Mouse (Mus musculus) kidney, postnatal 0 days (tissue): ENCODE data around the gene Fam186b. TPM values are rescaled to one million over a fixed set of nuclear protein-coding genes. Genes with fewer than 3 reads are reported as not detected.

Experiments
- ATAC-seq: fragments of 200-750 bp; cut with Nextera tagmentation; replicated peaks from 2 replicates; pipeline ENCODE4 v1.8.0; 2017; ENCODE audit warnings: low read depth, moderate number of reproducible peaks, moderate TSS enrichment, moderate library complexity; ENCODE audit not compliant: low FRiP score
- DNase-seq: peaks from one replicate; pipeline ENCODE4 v3.0.0-alpha.2; 2016; ENCODE audit warnings: low spot score
- H3K27ac ChIP-seq: fragments of 300-500 bp; sonication (generic); 2 replicates; pipeline ENCODE4 v1.5.1; 2014; ENCODE audit warnings: mild to moderate bottlenecking
- H3K27me3 ChIP-seq: fragments of 300-500 bp; sonication (generic); 2 replicates; pipeline ENCODE4 v1.6.1; 2014; ENCODE audit warnings: low read length, mixed read lengths; ENCODE audit not compliant: insufficient read depth
- H3K36me3 ChIP-seq: fragments of 300-500 bp; sonication (generic); 2 replicates; pipeline ENCODE4 v1.6.1; 2014; ENCODE audit warnings: low read length, mixed read lengths; ENCODE audit not compliant: insufficient read depth
- H3K4me1 ChIP-seq: fragments of 300-500 bp; sonication (generic); replicated peaks from 2 replicates; pipeline ENCODE4 v1.6.1; 2014; ENCODE audit warnings: antibody characterized with exemption, low read length, mixed read lengths; ENCODE audit not compliant: insufficient read depth
- H3K4me2 ChIP-seq: fragments of 300-500 bp; sonication (generic); 2 replicates; pipeline ENCODE4 v1.6.1; 2014; ENCODE audit warnings: mild to moderate bottlenecking, low read length, moderate library complexity, mixed read lengths
- H3K4me3 ChIP-seq: fragments of 300-500 bp; sonication (generic); replicated peaks from 2 replicates; pipeline ENCODE4 v1.5.1; 2014; ENCODE audit warnings: low read depth, low read length
- H3K9ac ChIP-seq: fragments of 300-500 bp; sonication (generic); 2 replicates; pipeline ENCODE4 v1.6.1; 2014; ENCODE audit warnings: low read depth, low read length
- H3K9me3 ChIP-seq: fragments of 300-500 bp; sonication (generic); replicated peaks from 2 replicates; pipeline ENCODE4 v1.6.1; 2016; ENCODE audit warnings: low read length, inconsistent platforms, mixed read lengths
- CTCF ChIP-seq: IDR thresholded peaks from 2 replicates; pipeline ENCODE4 v1.5.1; 2016; ENCODE audit warnings: antibody characterized with exemption, low read depth, mild to moderate bottlenecking, moderate library complexity
- WGBS: fragments of 180-500 bp; shearing (Covaris S2); extraction: QIAGEN DNeasy Blood & Tissue Kit; methylation state at CpG from one replicate; pipeline ENCODE4 v1.1.7; 2014; 5-methylcytosine and 5-hydroxymethylcytosine counted together
- polyA plus RNA-seq: library from polyadenylated mRNA; unstranded; fragments of >200 nt; fragmentation: Nextera tagmentation; extraction: Ambion mirVana; gene quantifications from 2 replicates; pipeline ENCODE4 v1.2.1, GENCODE M21; 2015

The Fam186b gene
- polyA plus RNA-seq, 1 experiment from 2014 or later = 0.47 TPM

DNA sequence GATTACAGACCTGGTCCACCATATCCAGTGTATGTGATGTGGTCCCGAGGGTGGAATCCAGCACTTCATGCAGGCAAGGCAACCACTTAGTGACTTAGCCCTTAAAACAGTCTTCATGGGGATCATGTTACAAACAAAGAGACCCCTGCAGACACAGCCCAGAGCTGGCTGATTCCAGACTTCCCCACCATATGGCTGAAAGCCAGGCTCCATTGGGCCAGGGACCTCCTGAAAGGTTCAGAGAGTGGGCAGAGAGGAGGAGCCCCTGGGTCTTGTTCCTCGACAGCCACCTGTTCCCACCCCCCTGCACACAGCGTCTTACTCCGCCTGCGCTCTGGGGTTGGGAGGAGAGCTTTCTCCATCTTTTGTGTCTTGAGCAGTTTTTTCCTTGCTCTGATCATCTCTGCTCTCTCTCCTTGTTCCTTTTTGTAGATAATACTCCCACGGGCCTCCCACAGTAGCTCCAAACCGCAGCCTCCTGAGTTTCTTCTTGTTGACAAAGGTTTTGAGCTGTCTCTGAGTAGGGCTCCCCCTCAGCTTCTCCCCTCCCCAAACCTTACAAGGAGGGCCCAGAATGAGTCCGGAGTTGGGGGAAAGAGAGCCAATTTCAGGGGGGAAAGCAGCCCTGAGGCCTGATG, 74.3 kb downstream of the Fam186b start:
- Histone ChIP-seq H3K27ac (no peak overlapping the region), H3K9me3 (no peaks in the 10 kb centered on the region), H3K9ac (no peak overlapping the region), H3K4me3 (no peak overlapping the region), H3K4me2 (no peak overlapping the region), H3K4me1 (peaks cover 23% of the 10 kb centered on the region; the same call in 1 of the 2 replicates), H3K27me3 (peaks cover 52% of the 10 kb centered on the region), H3K36me3 (no peaks in the 10 kb centered on the region)
- DNase-seq = no peak
- TF ChIP-seq CTCF = no peak
- WGBS = 10% methylated on average over 8 of the region's 8 CpGs
- no peak for ATAC-seq

Other genes with a start within 250 kb of the Fam186b start
- 0.26 and 0.82 TPM in 2 replicates for gene Prph, start 240.7 kb downstream of the Fam186b start, polyA plus RNA-seq
- 11.4 and 11.5 TPM in 2 replicates for gene Troap, start 221.3 kb downstream of the Fam186b start, polyA plus RNA-seq
- 1.3 TPM in 2 replicates for gene C1ql4, start 208.1 kb downstream of the Fam186b start, polyA plus RNA-seq
- gene Dnajc22, start 202.7 kb downstream of the Fam186b start, polyA plus RNA-seq = 8.8 TPM in 2 replicates
- 33.5 and 34.6 TPM in 2 replicates for gene Spats2, start 170.0 kb downstream of the Fam186b start, polyA plus RNA-seq
- 0.32 and 0.55 TPM in 2 replicates for gene Kcnh3, start 71.0 kb downstream of the Fam186b start, polyA plus RNA-seq
- 135 and 138 TPM in 2 replicates for gene Mcrs1, start 43.9 kb downstream of the Fam186b start, polyA plus RNA-seq
- 38.3 and 42.7 TPM in 2 replicates for gene Prpf40b, start 801 bp downstream of the Fam186b start, polyA plus RNA-seq
- 31.6 and 33.4 TPM in 2 replicates for gene Fmnl3, start 74.6 kb upstream of the Fam186b start, polyA plus RNA-seq
- gene Tmbim6, start 97.0 kb upstream of the Fam186b start, polyA plus RNA-seq = 774 and 842 TPM in 2 replicates
- 6.5 and 8.0 TPM in 2 replicates for gene Nckap5l, start 161.9 kb upstream of the Fam186b start, polyA plus RNA-seq
- gene Bcdin3d, start 178.8 kb upstream of the Fam186b start, polyA plus RNA-seq = 16.1 and 16.3 TPM in 2 replicates
- gene Faim2, start 232.3 kb upstream of the Fam186b start, polyA plus RNA-seq = 0.26 and 0.36 TPM in 2 replicates